Mouse (Mus musculus) intestine, postnatal 0 days (tissue): Measurements from ENCODE around the gene Kctd4. TPM values are rescaled to one million over a fixed set of nuclear protein-coding genes. Genes with fewer than 3 reads are reported as not detected.

Source experiments
- ATAC-seq: fragments of 200-750 bp; cut with Nextera tagmentation; 2 replicates; pipeline ENCODE4 v1.8.0; 2017; ENCODE audit warnings: mild to moderate bottlenecking, moderate TSS enrichment, moderate library complexity
- H3K27ac ChIP-seq: fragments of 300-500 bp; sonication (generic); 2 replicates; pipeline ENCODE4 v1.5.1; 2014; ENCODE audit warnings: mild to moderate bottlenecking, low read depth, low read length, moderate library complexity
- H3K27me3 ChIP-seq: fragments of 300-500 bp; sonication (generic); replicated peaks from 2 replicates; pipeline ENCODE4 v1.6.1; 2014; ENCODE audit warnings: low read length, mixed read lengths; ENCODE audit not compliant: control insufficient read depth, insufficient read depth
- H3K36me3 ChIP-seq: fragments of 300-500 bp; sonication (generic); 2 replicates; pipeline ENCODE4 v1.6.1; 2014; ENCODE audit warnings: mild to moderate bottlenecking, moderate library complexity; ENCODE audit not compliant: control insufficient read depth, insufficient read depth
- H3K4me1 ChIP-seq: fragments of 300-500 bp; sonication (generic); replicated peaks from 2 replicates; pipeline ENCODE4 v1.6.1; 2014; ENCODE audit warnings: antibody characterized with exemption, low read length, mixed read lengths; ENCODE audit not compliant: control insufficient read depth, insufficient read depth
- H3K4me2 ChIP-seq: fragments of 300-500 bp; sonication (generic); replicated peaks from 2 replicates; pipeline ENCODE4 v1.6.1; 2014; ENCODE audit warnings: low read depth, mild to moderate bottlenecking, moderate library complexity
- H3K4me3 ChIP-seq: fragments of 300-500 bp; sonication (generic); 2 replicates; pipeline ENCODE4 v1.5.1; 2014; ENCODE audit warnings: low read depth, low read length
- H3K9ac ChIP-seq: fragments of 300-500 bp; sonication (generic); 2 replicates; pipeline ENCODE4 v1.6.1; 2014; ENCODE audit warnings: mild to moderate bottlenecking, low read depth, low read length
- H3K9me3 ChIP-seq: fragments of 300-500 bp; sonication (generic); 2 replicates; pipeline ENCODE4 v1.6.1; 2016; ENCODE audit warnings: mixed run types; ENCODE audit not compliant: control insufficient read depth
- CTCF ChIP-seq: sonication (generic); IDR thresholded peaks from 2 replicates; pipeline ENCODE4 v1.5.1; 2016; ENCODE audit warnings: low read depth, mild to moderate bottlenecking, control low read depth, antibody characterized with exemption, moderate library complexity
- WGBS: fragments of 180-500 bp; shearing (Covaris S2); extraction: QIAGEN DNeasy Blood & Tissue Kit; methylation state at CpG from one replicate; pipeline ENCODE4 v1.1.7; 2014; 5-methylcytosine and 5-hydroxymethylcytosine counted together
- polyA plus RNA-seq: library from polyadenylated mRNA; unstranded; fragments of >200 nt; fragmentation: Nextera tagmentation; extraction: Ambion mirVana; gene quantifications from 2 replicates; pipeline ENCODE4 v1.2.1, GENCODE M21; 2015

Gene Kctd4
- polyA plus RNA-seq, 1 experiment from 2014 or later: 0.50 TPM

DNA sequence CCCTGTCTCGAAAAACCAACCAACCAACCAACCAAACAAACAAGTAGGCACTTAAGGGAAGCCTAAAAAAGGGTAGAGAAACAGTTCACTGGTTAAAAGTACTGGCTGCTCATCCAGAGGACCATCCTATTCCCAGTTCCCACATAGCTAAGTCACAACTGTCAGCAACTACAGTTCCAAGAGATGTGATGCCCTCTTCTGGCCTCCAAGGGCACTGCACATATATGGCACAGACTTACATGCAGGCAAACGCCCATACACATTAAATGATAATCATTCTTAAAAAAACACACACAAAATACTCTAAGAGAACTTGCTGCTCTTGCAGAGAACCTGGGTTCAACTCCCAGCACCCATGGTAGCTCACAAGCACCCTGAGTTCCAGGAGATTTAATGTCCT lies 20.4 kb upstream of the Kctd4 start:
- no peak overlapping the region for H3K27ac ChIP-seq
- 97% methylated on average over 2 of the region's 2 CpGs for WGBS
- H3K4me3 ChIP-seq: no peak overlapping the region

DNA sequence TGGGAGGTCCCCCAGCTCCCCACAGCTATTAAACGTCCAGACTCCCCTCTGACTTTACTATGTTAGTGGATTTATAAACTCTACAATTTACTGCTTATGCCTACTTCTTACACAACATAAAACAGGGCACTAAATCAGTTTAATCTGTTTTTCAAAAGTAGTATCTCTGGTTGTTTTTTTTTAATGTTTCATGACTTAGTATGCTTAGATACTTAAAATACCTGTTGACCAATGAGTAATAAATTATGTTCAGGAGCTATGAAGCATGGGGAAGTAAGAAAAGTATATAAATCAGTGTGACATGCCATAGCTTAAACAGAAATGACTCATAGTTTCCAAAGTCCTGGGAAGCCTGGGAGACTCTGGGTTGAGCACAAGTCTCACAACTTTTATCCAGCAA lies 17.1 kb upstream of the Kctd4 start:
- no peaks in the 10 kb centered on the region for H3K9me3 ChIP-seq
- H3K9ac ChIP-seq: no peak overlapping the region
- H3K4me2 ChIP-seq: no peak overlapping the region
- H3K27me3 ChIP-seq: no peaks in the 10 kb centered on the region
- WGBS: 68% methylated on average over 1 of the region's 1 CpGs
- no peak for TF ChIP-seq CTCF
- no peaks in the 10 kb centered on the region for H3K4me1 ChIP-seq
- H3K27ac ChIP-seq: no peak overlapping the region
- H3K4me3 ChIP-seq: no peak overlapping the region
- peaks cover 4% of the 10 kb centered on the region; the same call in 1 of the 2 replicates for H3K36me3 ChIP-seq
- ATAC-seq: no peak

More for the DNA sequence above, 20.4 kb upstream of the Kctd4 start:
- TF ChIP-seq CTCF: peak; percentile 53
- H3K36me3 ChIP-seq: no peaks in the 10 kb centered on the region
- H3K9ac ChIP-seq: no peak overlapping the region
- no peaks in the 10 kb centered on the region for H3K9me3 ChIP-seq
- ATAC-seq: no peak
- no peaks in the 10 kb centered on the region for H3K27me3 ChIP-seq
- no peaks in the 10 kb centered on the region for H3K4me1 ChIP-seq
- H3K4me2 ChIP-seq: no peak overlapping the region

DNA sequence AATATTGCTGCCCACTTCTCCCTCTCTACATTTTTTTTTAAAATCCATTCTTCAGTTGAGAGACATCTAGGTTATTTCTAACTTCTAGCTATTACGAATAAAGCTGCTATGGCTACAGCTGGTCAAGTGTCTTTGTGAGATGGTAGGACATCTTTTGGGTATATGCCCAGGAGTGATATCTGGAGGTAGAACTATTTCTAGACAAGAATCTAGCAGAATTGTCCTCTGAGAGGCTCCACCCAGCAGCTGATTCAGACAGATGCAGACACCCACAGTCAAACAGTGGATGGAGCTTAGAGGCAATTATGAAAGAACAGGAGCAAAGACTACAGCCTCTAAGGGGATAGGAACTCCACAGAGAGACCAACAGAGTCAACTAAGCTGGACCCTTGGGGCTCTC lies 13.3 kb upstream of the Kctd4 start:
- Histone ChIP-seq H3K4me1 (no peaks in the 10 kb centered on the region), H3K4me3 (no peak overlapping the region), H3K36me3 (peaks cover 4% of the 10 kb centered on the region; the same call in 1 of the 2 replicates), H3K9ac (no peak overlapping the region), H3K27me3 (no peaks in the 10 kb centered on the region), H3K4me2 (no peak overlapping the region), H3K27ac (no peak overlapping the region), H3K9me3 (no peaks in the 10 kb centered on the region)
- no peak for ATAC-seq
- WGBS: 94% methylated on average over 1 of the region's 1 CpGs
- TF ChIP-seq CTCF: no peak

DNA sequence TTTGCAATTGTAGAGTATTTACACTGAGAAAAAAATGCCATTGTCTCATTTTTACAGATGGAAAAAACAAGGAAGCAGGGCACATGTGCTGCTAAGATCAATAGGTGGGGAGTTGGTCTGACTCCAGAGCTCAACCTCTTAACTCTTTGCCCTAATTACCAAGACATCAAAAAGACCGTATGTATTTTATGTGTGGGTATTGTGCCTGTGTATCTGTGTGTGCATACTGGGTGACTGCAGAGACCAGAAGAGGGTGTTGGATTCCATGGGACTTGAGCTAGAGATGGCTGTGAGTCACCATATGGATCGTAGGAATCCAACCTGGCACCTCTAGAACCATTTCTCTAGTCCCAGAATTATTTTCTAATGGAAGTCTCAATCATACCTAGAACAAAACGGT lies 12.4 kb upstream of the Kctd4 start:
- Histone ChIP-seq H3K27ac (no peak overlapping the region), H3K9me3 (no peaks in the 10 kb centered on the region), H3K27me3 (no peaks in the 10 kb centered on the region), H3K4me3 (no peak overlapping the region), H3K36me3 (peaks cover 4% of the 10 kb centered on the region; the same call in 1 of the 2 replicates), H3K9ac (no peak overlapping the region), H3K4me1 (no peaks in the 10 kb centered on the region), H3K4me2 (no peak overlapping the region)
- no peak for TF ChIP-seq CTCF
- WGBS: 86% methylated on average over 3 of the region's 3 CpGs
- no peak for ATAC-seq

DNA sequence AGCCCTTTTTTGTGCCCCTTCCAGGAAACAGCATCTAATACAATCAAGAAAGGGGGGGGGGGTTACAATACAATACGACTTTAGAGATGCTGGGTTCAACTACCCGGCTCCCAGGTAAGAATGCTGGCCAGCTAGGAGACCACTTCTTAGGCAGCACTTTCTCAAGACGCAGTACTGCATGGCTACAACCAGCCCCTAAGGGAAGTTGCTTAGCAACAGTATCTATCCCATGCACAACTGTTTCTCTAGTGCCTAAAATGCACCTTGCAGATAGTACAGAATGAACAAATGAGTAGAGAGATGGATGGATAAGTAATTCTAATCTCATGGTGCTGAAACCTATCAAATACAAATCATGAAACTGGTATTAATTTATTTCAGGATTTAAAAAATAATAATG lies 7.1 kb upstream of the Kctd4 start:
- Histone ChIP-seq H3K4me3 (no peak overlapping the region), H3K4me1 (no peaks in the 10 kb centered on the region), H3K27ac (no peak overlapping the region), H3K27me3 (no peaks in the 10 kb centered on the region), H3K4me2 (no peak overlapping the region), H3K9me3 (no peaks in the 10 kb centered on the region), H3K36me3 (0 out of 2 replicates have a peak, but pooled peaks cover 9% of the 10 kb centered on the region), H3K9ac (no peak overlapping the region)
- WGBS: 63% methylated on average over 3 of the region's 3 CpGs
- ATAC-seq: no peak
- no peak for TF ChIP-seq CTCF

DNA sequence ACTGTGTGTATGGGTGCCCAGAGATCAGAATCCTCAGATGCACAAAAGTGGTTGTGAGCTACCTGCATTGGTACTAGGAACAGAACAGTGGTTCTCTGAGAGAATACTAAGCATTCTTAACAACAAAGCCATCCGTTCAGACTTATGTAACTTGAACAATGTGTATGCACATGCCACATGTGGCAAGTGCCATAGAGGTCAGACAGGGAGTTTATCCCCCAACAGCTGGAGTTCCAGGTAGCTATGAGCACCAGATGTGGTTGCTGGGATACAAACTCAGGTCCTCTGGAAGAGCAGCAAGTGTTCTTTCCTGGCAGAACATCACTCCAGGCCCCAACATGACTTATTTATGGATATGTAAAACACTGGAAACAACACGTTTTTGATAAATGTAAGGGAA lies 1.8 kb upstream of the Kctd4 start:
- no peak overlapping the region for H3K4me3 ChIP-seq
- H3K36me3 ChIP-seq: 0 out of 2 replicates have a peak, but pooled peaks cover 7% of the 10 kb centered on the region
- no peaks in the 10 kb centered on the region for H3K27me3 ChIP-seq
- H3K27ac ChIP-seq: no peak overlapping the region
- WGBS: 72% methylated on average over 2 of the region's 2 CpGs
- H3K4me2 ChIP-seq: no peak overlapping the region
- no peaks in the 10 kb centered on the region for H3K9me3 ChIP-seq
- no peak for ATAC-seq
- no peak overlapping the region for H3K9ac ChIP-seq
- TF ChIP-seq CTCF: no peak
- H3K4me1 ChIP-seq: no peaks in the 10 kb centered on the region

DNA sequence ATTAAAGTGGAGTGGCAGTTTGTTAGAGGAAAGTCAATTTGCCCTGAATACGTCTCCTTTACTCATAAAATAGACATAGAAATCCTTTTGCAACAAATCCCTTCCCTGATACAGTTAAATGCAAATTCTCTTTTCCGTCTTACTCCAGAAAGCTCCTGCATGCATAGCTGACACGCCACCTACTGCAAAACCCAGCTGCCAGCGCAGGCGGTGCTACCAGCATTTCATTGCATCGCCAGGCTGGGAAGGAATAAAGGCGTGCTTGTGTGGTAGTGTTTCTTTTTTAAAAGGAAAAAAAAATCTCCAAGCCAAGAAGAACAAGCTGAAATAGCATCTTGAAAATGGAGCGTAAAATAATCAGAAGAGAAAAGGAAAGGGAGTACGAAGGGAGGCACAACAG lies 7.4 kb downstream of the Kctd4 start:
- TF ChIP-seq CTCF: 0 out of 2 replicates have a peak, but pooled peaks have one; percentile 6
- no peak overlapping the region for H3K27ac ChIP-seq
- no peaks in the 10 kb centered on the region for H3K36me3 ChIP-seq
- no peaks in the 10 kb centered on the region for H3K9me3 ChIP-seq
- no peaks in the 10 kb centered on the region for H3K4me1 ChIP-seq
- no peak overlapping the region for H3K4me2 ChIP-seq
- WGBS: 92% methylated on average over 9 of the region's 9 CpGs
- no peaks in the 10 kb centered on the region for H3K27me3 ChIP-seq
- no peak overlapping the region for H3K4me3 ChIP-seq
- no peak for ATAC-seq
- H3K9ac ChIP-seq: no peak overlapping the region
